Mouse (Mus musculus) limb, embryonic 12.5 days (tissue): ENCODE measurements around the gene Klk1b26. TPM values are rescaled to one million over a fixed set of nuclear protein-coding genes. Genes with fewer than 3 reads are reported as not detected.

Experiments
- polyA plus RNA-seq: library from polyadenylated mRNA; unstranded; fragments of >200 nt; fragmentation: Nextera tagmentation; extraction: Ambion mirVana; gene quantifications from 2 replicates; pipeline ENCODE4 v1.2.1, GENCODE M21; 2016

Gene Klk1b26
- polyA plus RNA-seq, 1 experiment from 2014 or later, result not detected

Other genes starting within 250 kb of the Klk1b26 start
- gene Klk12, start 243.3 kb upstream of the Klk1b26 start, polyA plus RNA-seq, result not detected in 2 replicates
- not detected in 2 replicates for gene Klk11, start 237.6 kb upstream of the Klk1b26 start, polyA plus RNA-seq
- gene Klk10, start 231.1 kb upstream of the Klk1b26 start, polyA plus RNA-seq, result 0.35 and 0.41 TPM in 2 replicates
- gene Klk9, start 220.3 kb upstream of the Klk1b26 start, polyA plus RNA-seq, result 0.14 and 0.19 TPM in 2 replicates
- gene Klk8, start 214.6 kb upstream of the Klk1b26 start, polyA plus RNA-seq, result 12.7 and 13.4 TPM in 2 replicates
- 0.10 TPM in 1 of 2 replicates, not detected in the other for gene Klk7, start 200.9 kb upstream of the Klk1b26 start, polyA plus RNA-seq
- not detected in 2 replicates for gene Klk6, start 187.7 kb upstream of the Klk1b26 start, polyA plus RNA-seq
- gene Klk5, start 170.2 kb upstream of the Klk1b26 start, polyA plus RNA-seq, result 0.28 TPM in 1 of 2 replicates, not detected in the other
- 0.23 TPM in 1 of 2 replicates, not detected in the other for gene Klk4, start 131.0 kb upstream of the Klk1b26 start, polyA plus RNA-seq
- gene Klk15, start 78.4 kb upstream of the Klk1b26 start, polyA plus RNA-seq, result not detected in 2 replicates
- not detected in 2 replicates for gene Klk1b8, start 61.5 kb upstream of the Klk1b26 start, polyA plus RNA-seq
- not detected in 2 replicates for gene Klk1b1, start 45.4 kb upstream of the Klk1b26 start, polyA plus RNA-seq
- not detected in 2 replicates for gene Klk1b9, start 36.1 kb upstream of the Klk1b26 start, polyA plus RNA-seq
- gene Klk1b11, start 16.3 kb upstream of the Klk1b26 start, polyA plus RNA-seq, result not detected in 2 replicates
- not detected in 2 replicates for gene Klk1b27, start 40.1 kb downstream of the Klk1b26 start, polyA plus RNA-seq
- not detected in 2 replicates for gene Klk1b21, start 90.2 kb downstream of the Klk1b26 start, polyA plus RNA-seq
- not detected in 2 replicates for gene Klk1b22, start 100.5 kb downstream of the Klk1b26 start, polyA plus RNA-seq
- not detected in 2 replicates for gene Klk1b16, start 124.6 kb downstream of the Klk1b26 start, polyA plus RNA-seq
- not detected in 2 replicates for gene Klk1b24, start 176.1 kb downstream of the Klk1b26 start, polyA plus RNA-seq
- not detected in 2 replicates for gene Klk1b3, start 186.0 kb downstream of the Klk1b26 start, polyA plus RNA-seq
- not detected in 2 replicates for gene Klk1b4, start 195.3 kb downstream of the Klk1b26 start, polyA plus RNA-seq
- not detected in 2 replicates for gene Klk1b5, start 203.8 kb downstream of the Klk1b26 start, polyA plus RNA-seq
- gene Klk1, start 213.2 kb downstream of the Klk1b26 start, polyA plus RNA-seq, result not detected in 2 replicates
- gene Gm36864, start 224.0 kb downstream of the Klk1b26 start, polyA plus RNA-seq, result 0.14 TPM in 1 of 2 replicates, not detected in the other
- 0.76 and 0.87 TPM in 2 replicates for gene 1700028J19Rik, start 234.5 kb downstream of the Klk1b26 start, polyA plus RNA-seq
- gene 2410002F23Rik, start 234.6 kb downstream of the Klk1b26 start, polyA plus RNA-seq, result 209 and 214 TPM in 2 replicates
- 0.28 TPM in 1 of 2 replicates, not detected in the other for gene Acp4, start 245.2 kb downstream of the Klk1b26 start, polyA plus RNA-seq
- gene Gm15517, start 249.3 kb downstream of the Klk1b26 start, polyA plus RNA-seq, result not detected in 2 replicates